Mouse (Mus musculus) 3134 (cell line): Measurements from ENCODE around the gene Rilp.

ENCODE experiments used
- DNase-seq: peaks from one replicate; pipeline ENCODE4 v3.0.0-alpha.2; 2011; ENCODE audit warnings: low spot score; ENCODE audit not compliant: insufficient read length; ENCODE audit errors: extremely low read depth

Gene Rilp

DNA sequence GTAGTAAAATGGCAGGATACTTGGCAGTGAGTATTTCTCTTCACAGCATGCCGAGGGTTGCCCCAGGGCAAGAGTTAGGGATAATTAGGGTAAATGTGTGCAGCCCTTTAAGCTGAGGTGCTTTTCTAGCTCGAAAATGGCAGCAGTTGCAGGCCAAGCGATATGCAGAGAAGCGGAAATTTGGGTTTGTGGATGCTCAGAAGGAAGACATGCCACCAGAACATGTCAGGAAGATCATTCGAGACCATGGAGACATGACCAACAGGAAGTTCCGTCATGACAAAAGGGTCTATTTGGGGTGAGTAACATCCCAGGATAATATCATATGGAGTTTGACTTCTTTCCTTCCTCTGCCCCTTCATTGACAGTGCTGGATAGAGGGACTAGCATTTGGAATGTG lies 22.4 kb upstream of the Rilp start:
- DNase-seq = no peak

DNA sequence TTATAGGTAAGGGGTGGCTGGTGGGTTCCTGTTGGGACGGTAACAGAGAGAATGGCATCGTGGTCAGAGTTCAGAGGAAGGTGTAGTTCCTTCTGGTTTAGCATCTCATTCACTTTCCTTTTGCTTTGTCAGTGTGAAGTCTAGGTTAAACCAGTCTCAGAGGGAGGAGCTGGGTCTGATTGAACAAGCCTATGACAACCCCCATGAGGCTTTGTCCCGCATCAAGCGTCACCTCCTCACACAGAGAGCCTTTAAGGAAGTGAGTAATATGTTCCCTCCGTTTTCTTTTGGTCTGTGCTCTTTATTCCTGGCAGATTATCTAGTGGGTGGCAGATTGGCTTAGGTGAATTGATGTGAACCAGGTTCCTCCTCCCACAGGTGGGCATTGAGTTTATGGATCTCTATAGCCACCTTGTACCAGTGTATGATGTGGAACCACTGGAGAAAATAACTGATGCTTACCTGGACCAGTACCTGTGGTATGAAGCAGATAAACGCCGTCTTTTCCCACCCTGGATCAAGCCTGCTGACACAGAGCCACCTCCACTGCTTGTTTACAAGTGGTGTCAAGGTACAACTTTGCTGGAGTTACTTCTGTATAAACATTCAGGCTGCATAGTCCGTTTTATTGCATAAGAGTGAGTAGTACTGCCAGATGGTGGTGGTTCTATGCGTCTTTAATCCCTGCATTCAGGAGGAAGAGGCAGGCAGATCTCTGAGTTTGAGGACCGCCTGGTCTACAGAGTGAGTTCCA lies 15.4 kb upstream of the Rilp start:
- no peak for DNase-seq

DNA sequence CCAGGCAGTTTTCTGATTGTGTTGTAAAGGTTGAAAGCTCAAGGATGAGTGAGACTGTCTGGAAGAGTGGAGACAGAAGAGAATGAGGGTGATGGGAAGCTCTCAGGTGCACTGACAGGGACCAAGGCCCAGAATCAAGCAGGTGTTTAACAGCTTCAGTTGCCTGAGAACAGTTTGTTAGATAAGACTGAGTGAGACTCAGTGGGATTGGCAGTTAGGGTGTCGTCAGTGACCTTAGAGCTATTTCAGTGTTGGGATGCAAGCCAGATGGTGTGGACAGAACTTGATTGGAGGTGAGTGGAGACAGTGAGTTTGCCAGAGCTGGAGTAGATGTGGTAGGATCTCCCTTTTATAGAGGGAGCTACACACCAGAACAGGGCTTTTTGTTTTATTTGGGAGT lies 11.8 kb upstream of the Rilp start:
- DNase-seq = no peak

DNA sequence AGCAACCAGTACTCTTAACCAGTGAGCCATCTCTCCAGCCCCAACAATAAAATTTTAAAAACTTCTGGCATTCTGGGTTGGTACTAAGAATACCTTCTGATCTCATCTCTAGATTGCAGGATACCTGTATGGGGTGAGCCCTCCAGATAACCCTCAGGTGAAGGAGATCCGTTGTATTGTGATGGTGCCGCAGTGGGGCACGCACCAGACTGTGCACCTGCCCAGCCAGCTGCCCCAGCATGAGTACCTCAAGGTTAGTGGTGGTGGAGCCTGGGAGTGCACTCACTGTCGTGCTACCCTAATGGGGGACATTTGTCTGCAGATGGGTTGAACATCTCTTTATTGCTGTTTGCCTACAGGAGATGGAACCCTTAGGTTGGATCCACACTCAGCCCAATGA lies 1.7 kb upstream of the Rilp start:
- DNase-seq = no peak

DNA sequence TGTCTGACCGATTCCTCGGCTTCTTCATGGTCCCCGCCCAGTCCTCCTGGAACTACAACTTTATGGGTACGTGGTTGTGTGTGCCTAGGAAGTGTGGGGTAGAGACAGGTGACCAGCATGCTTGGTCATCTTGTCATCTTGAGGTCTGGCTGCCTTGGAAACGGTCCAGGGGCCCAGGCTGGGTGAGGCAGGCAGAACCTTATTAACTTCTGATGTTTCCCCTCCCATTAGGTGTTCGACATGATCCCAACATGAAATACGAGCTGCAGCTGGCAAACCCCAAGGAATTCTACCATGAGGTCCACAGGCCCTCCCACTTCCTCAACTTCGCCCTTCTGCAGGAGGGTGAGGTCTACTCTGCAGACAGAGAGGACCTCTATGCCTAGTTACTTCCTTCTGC lies 990 bp upstream of the Rilp start:
- peak; percentile 38 for DNase-seq

- peak; percentile 91 for DNase-seq
Measured at GRCm38 (mm10) chr11:75510627-75510993, 716 bp downstream of the Rilp start.

DNA sequence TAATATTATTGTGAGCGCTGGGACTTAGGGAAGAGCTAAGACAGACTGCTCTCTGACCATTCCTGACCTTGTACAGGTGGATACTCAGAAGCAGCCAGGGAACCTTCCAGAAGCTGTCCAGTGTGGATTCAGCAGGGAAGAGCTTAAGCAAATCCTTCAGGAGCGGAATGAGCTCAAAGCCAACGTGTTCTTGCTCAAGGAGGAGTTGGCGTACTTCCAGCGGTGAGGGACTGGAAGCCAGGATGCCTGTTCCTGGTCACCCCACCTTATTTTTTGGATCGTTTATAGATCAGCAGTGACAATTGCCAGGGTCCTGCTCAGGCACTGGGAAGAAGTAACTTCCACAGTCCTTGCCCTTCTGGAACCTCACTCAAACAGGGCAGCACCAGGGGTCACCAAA lies 1.3 kb downstream of the Rilp start:
- no peak for DNase-seq

DNA sequence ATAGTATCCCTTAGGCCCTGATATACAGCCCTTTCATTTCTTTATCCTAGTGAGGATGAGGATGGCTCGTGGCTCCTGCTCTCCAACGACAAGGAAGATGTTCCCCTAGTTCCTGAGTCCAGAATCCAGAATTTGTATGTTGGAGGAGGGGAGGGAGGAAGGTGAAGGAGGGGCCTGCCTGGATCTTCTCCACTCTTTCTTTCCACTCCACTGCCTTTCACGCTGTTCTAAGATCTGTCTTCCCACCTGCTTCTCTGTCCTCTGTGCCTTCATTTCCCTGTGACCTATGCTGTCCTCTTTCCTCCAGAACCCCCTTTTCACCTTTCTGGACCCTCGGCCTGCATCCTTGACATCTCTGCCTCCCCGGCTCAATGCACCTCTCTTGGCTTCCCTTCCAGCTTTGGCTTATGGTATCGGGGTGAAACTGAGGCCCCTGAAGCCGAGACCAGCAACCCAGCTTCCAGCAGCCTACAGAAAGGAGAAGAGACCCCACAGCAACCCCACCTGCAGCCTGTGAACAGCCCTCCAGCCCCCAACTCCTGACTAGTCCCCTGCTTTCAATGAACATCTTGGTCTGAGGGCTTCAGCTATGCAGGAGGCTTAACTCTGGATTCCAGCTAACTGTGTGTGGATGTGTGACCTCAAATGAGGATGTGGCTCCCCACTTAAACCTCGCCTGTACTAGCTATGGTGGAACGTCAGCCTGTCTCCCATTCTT lies 2.6 kb downstream of the Rilp start:
- no peak for DNase-seq

- DNase-seq = no peak
Measured at GRCm38 (mm10) chr11:75513336-75513735, 3.4 kb downstream of the Rilp start, which contains the start of gene Scarf1. Gene Scarf1 (plus strand): TSS chr11:75513540.

GRCm38 (mm10) chr11:75515186-75515585 lies 5.3 kb downstream of the Rilp start:
- no peak for DNase-seq

DNA sequence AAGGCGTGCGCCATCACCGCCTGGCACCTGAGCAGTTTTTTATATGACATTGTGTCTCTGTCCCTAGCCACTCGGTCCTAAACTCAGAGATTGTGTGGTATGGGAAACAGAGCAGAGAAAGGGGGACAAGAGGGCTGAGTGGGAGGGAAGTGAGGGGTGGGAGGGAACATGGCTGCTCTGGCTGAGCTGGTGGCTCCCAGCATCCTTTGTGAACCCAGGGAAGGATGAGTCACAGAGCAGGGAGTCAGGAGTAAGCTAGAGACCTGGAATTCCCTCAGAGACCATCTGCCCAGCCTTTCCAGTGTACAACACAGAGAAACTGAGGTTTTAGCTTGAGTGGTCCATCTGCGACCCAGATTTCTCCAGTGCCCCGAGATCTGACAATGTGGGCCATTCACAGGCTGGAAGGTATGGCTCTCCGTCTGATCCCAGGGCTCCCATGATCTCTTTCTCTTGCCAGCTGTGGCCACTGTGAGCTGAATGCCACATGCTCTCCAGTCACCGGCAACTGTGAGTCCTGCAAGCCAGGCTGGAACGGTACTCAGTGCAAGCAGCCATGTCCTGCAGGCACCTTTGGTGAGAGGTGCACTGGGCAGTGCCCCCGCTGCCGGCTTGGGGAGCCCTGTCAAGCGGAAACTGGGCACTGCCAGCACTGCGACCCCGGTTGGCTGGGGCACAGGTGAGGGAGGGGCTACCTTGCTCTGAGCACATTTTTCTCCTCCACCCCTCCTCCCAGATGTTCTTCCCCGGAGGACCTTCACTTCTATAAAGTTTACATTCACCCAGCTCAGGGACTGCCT lies 10.1 kb downstream of the Rilp start:
- DNase-seq = no peak

GRCm38 (mm10) chr11:75521609-75522008 lies 11.7 kb downstream of the Rilp start:
- DNase-seq = no peak

DNA sequence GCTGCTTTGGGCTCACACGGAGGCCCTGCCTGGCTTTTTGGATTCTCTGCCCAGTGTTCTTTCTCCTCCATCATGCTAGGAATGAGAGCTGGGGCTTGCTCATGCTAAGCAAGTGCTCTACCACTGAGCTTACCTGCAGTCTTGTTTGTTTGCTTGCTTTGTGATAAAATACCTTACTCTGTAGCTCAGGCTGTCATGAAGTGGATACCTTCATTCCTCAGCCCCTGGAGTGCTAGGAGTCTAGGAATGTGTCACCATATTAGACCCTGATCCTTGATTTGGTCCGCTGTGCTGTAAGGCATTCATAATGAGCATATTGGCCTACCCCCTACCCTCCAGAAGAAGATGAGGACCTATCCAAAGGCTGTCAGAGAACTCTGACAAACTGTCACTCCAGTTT lies 12.9 kb downstream of the Rilp start:
- DNase-seq = no peak

DNA sequence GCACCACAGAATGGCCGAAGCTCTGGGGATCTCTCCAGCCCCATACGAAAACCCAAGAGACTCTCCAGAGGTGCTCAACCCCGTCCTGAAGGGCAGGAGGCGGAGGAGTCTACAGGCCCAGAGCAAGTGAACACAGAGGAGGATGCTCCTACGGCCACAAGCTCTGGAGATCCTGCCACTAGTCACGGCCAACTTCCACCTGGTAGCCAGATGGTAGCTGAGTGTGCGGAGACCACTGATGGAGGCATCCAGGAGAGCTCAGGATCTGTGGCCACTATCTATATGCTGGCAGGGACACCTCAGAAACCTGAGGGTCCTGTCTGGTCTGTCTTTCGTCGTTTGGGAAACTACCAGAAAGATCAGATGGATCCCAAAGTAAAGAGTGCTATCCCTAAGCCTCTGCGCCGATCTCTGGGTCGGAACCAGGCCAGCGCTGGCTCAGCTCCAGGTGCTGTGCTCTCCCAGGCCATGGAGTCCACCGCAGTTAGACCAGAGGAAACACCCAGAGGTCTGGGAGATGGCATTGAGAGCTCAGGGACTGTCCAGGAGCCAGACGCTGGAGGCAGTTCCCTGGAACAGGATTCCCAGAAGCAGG lies 15.7 kb downstream of the Rilp start:
- DNase-seq = no peak

- no peak for DNase-seq
Measured at GRCm38 (mm10) chr11:75526943-75527342, 17.0 kb downstream of the Rilp start.

DNA sequence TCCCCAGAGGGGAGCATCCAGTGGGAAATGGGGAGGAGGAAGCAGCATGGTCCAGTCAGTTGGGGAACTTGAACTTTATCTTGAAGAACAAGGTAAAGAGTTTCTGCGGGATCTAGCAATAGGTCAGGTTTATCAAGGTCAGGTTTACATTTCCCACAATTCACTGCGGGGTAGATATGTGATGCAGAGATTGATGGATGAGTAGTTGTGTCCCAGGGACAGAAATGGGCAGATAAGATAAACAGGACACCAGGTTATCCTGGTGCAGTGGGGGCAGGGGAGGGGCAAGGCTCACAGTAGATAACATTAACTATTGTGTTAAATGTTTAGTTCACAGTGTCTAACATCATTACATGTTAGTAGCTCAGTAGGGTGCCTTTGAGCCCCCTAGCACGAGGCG lies 19.9 kb downstream of the Rilp start:
- DNase-seq = no peak

- peak; percentile 74 for DNase-seq
Measured at GRCm38 (mm10) chr11:75530325-75530724, 20.4 kb downstream of the Rilp start.

- DNase-seq = no peak
Measured at GRCm38 (mm10) chr11:75530845-75531373, 21.0 kb downstream of the Rilp start.

DNA sequence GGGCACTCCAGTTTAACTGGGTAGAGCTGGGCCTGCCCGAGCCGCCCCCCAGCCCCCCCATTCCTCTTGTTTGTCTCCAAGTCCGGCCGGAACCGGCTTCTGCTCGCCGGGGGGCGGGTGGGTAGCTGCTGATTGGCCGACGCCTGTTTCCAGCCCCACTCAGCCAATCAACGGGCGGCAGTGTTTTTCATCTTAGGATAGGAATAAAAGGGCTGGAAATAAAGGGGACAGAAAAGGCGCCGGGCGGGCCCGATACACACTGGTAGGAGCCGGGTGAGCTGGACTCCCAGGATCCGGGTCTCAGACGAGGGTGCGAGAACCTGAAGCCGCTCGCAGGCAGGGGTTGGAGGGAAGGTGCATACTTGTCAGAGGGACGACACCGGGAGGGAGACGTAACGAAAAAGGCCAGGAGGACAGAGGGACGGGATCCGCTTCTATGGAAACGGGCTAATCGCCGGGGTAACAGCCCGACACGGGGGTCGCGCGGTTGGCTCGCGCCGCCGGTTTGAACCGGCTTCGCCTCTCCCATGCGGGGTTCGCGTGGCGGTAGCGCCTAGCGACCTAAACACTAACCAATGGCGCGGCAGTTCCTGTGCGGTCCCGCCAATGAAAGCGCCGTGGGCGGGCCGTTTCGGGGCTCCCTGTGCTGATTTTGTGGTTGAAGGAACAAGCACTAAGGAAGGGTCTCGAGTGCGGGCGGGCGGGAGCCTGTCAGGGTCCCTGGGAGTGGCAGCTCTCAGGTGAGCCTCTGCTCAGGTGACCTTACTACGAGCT lies 21.8 kb downstream of the Rilp start, which contains the start of gene Slc43a2:
Gene Slc43a2 (plus strand): TSS at position 226 of the 774 bp plus-strand sequence.
- DNase-seq = peak; percentile 95
